Mouse (Mus musculus) adrenal gland, postnatal 25 days (tissue): ENCODE data around the gene Cbx8. TPM values are rescaled to one million over a fixed set of nuclear protein-coding genes. Genes with fewer than 3 reads are reported as not detected.

Source experiments
- DNase-seq: peaks from one replicate; pipeline ENCODE4 v3.0.0; 2021; ENCODE audit warnings: mixed read lengths
- total RNA-seq: library from RNA; stranded (reverse); gene quantifications from 2 replicates; pipeline ENCODE4 v1.2.3, GENCODE M21; 2021

Gene Cbx8
- total RNA-seq, 1 experiment from 2014 or later, result 13.0 TPM

DNA sequence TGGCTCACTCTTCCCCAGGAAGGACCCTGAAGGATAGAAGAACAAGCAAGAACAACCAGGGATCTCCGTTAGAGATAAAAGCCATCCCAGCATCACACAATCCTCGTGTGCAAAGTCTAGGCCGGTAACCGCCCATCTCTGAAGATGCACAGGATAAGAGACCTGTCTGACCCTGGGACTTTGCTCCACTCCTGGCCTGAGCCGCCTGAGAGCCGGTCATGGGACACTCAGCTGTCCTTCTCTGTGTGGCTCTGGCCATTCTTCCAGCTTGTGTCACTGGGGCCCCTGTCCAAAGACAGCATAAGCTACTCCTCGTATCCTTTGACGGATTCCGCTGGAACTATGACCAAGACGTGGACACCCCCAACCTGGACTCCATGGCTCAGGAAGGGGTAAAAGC is 52.8 kb downstream of the Cbx8 start, which contains the start of gene Enpp7:
Gene Enpp7, plus strand, starts transcription at position 190 of the 400 bp plus-strand sequence.
- no peak for DNase-seq

Other genes with a start within 250 kb of the Cbx8 start
- gene Rbfox3, start 129.4 kb downstream of the Cbx8 start, total RNA-seq, result 6.2 and 7.2 TPM in 2 replicates
- not detected in 2 replicates for gene Enpp7, start 52.8 kb downstream of the Cbx8 start, total RNA-seq
- 8.9 and 9.8 TPM in 2 replicates for gene Cbx2, start 18.0 kb downstream of the Cbx8 start, total RNA-seq
- gene Cbx4, start 45.3 kb upstream of the Cbx8 start, total RNA-seq, result 100 and 121 TPM in 2 replicates
- gene Tbc1d16, start 187.5 kb upstream of the Cbx8 start, total RNA-seq, result 12.7 and 14.3 TPM in 2 replicates
- gene Ccdc40, start 187.6 kb upstream of the Cbx8 start, total RNA-seq, result 0.29 and 1.7 TPM in 2 replicates
- gene Gaa, start 226.9 kb upstream of the Cbx8 start, total RNA-seq, result 101 and 102 TPM in 2 replicates